Mouse (Mus musculus) embryo, embryonic 10.5 days (tissue): ENCODE data around the gene Med25.

Source experiments
- DNase-seq: peaks from one replicate; pipeline ENCODE4 v3.0.0-alpha.2; 2015; ENCODE audit warnings: low spot score

The Med25 gene

GRCm38 (mm10) chr7:44862434-44862833, 30.1 kb downstream of the Med25 start:
- no peak for DNase-seq

- DNase-seq = no peak
Observed at GRCm38 (mm10) chr7:44861429-44861816, 31.1 kb downstream of the Med25 start.

GRCm38 (mm10) chr7:44860576-44861428, 31.7 kb downstream of the Med25 start:
- DNase-seq = peak; percentile 84

- no peak for DNase-seq
Observed at GRCm38 (mm10) chr7:44859896-44860295, 32.6 kb downstream of the Med25 start.

GRCm38 (mm10) chr7:44857905-44858304, 34.6 kb downstream of the Med25 start:
- DNase-seq = peak; percentile 58

- peak; percentile 92 for DNase-seq
Observed at GRCm38 (mm10) chr7:44857042-44857552, 35.4 kb downstream of the Med25 start, which contains the start of gene Pnkp. Pnkp (plus strand) TSS chr7:44857139.

GRCm38 (mm10) chr7:44856265-44856916, 36.1 kb downstream of the Med25 start:
- DNase-seq = no peak

- DNase-seq = no peak
Observed at GRCm38 (mm10) chr7:44855036-44855435, 37.5 kb downstream of the Med25 start.

GRCm38 (mm10) chr7:44854356-44855031, 38.0 kb downstream of the Med25 start:
- DNase-seq = peak; percentile 87

- DNase-seq = no peak
Observed at GRCm38 (mm10) chr7:44853596-44854355, 38.7 kb downstream of the Med25 start.

GRCm38 (mm10) chr7:44853065-44853464, 39.4 kb downstream of the Med25 start:
- no peak for DNase-seq

- DNase-seq = no peak
Observed at GRCm38 (mm10) chr7:44852259-44853027, 40.1 kb downstream of the Med25 start.

GRCm38 (mm10) chr7:44851625-44852234, 40.8 kb downstream of the Med25 start:
- DNase-seq = no peak

- DNase-seq = no peak
Observed at GRCm38 (mm10) chr7:44850789-44851624, 41.5 kb downstream of the Med25 start.

GRCm38 (mm10) chr7:44850146-44850545, 42.4 kb downstream of the Med25 start:
- peak; percentile 91 for DNase-seq

- peak; percentile 94 for DNase-seq
Observed at GRCm38 (mm10) chr7:44849416-44850111, 42.9 kb downstream of the Med25 start.

- peak; percentile 98 for DNase-seq
Observed at GRCm38 (mm10) chr7:44848561-44849415, 43.7 kb downstream of the Med25 start, which contains the start of the genes Akt1s1 and Tbc1d17. Akt1s1 (plus strand) TSS chr7:44848991. Tbc1d17 (minus strand) TSS chr7:44849079.

- no peak for DNase-seq
Observed at GRCm38 (mm10) chr7:44847772-44848171, 44.7 kb downstream of the Med25 start.
